Mouse (Mus musculus) spleen, adult 2 months (tissue): ENCODE results near the gene Lypd6b.

Source experiments
- CTCF ChIP-seq: fragments of 200-500 bp; IDR thresholded peaks from 2 replicates; pipeline ENCODE4 v1.5.1; 2011; ENCODE audit warnings: mild to moderate bottlenecking, inconsistent platforms; ENCODE audit not compliant: insufficient read depth, insufficient read length, insufficient replicate concordance; ENCODE audit errors: extremely low read depth
- POLR2A ChIP-seq: fragments of 200-500 bp; IDR thresholded peaks from 2 replicates; pipeline ENCODE4 v1.6.1; 2011; ENCODE audit warnings: low read depth, low read length, inconsistent platforms

DNA sequence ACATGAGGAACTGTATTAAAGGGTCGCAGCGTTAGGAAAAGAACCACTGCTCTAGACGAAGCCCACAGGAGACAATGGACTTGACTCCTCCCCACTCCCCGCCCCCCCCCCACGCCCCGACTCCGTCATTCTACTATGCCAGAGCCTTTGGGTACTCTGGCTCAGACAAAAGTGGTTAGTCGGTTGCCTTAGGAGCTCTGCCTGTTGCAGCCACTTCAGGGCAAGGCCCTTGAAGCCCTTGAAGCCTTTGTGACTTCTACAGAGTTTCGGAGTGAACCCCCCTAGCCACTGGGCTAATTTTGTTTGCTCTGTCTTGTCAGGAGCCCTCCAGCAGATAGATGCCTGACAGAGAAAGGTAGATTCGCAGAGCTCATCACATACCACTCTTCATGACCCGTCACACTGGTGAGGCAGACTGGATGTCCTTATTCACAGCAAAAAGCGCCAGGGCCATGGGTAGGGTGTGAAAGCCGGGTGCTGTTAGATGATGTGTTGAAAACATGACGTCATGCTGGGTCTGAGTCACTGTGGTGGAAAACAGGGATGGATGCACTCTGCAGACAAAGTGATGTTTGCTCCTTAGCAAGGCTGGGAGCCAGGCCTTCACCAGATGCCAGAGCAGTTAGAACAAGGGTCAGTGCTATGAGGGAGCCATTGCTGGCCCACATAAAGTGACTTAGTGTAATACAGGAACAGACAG is 10.1 kb downstream of the Lypd6b start:
- TF ChIP-seq POLR2A (no peak), CTCF (no peak)
